Mouse (Mus musculus) C2C12 (cell line): ENCODE results near the gene Pld5.

Experiments used
- CEBPB ChIP-seq: IDR thresholded peaks from one replicate; pipeline ENCODE4 v1.6.1; 2011; ENCODE audit warnings: low read depth, mild to moderate bottlenecking, control low read depth, moderate library complexity
- CTCF ChIP-seq: IDR thresholded peaks from one replicate; pipeline ENCODE4 v1.5.1; 2011; ENCODE audit not compliant: control insufficient read depth, insufficient read depth, insufficient read length
- FOSL1 ChIP-seq: IDR thresholded peaks from one replicate; pipeline ENCODE4 v1.8.0; 2011; ENCODE audit warnings: mild to moderate bottlenecking, low read length; ENCODE audit not compliant: poor library complexity, insufficient read depth, severe bottlenecking
- MAX ChIP-seq: IDR thresholded peaks from one replicate; pipeline ENCODE4 v1.6.1; 2011; ENCODE audit warnings: mild to moderate bottlenecking, control low read depth
- MYOD1 ChIP-seq: IDR thresholded peaks from one replicate; pipeline ENCODE4 v1.6.1; 2011; ENCODE audit warnings: low read depth; ENCODE audit not compliant: control insufficient read depth, insufficient read length
- USF1 ChIP-seq: IDR thresholded peaks from one replicate; pipeline ENCODE4 v1.6.1; 2011; ENCODE audit warnings: low read depth, mild to moderate bottlenecking, control low read depth, moderate library complexity

- TF ChIP-seq CTCF (no peak), CEBPB (no peak), MYOD1 (no peak), FOSL1 (no peak), MAX (no peak), USF1 (no peak)
Observed at GRCm38 (mm10) chr1:176274667-176275610, at the start of gene Pld5.
